Mouse (Mus musculus) kidney, embryonic 15.5 days (tissue): Measurements from ENCODE around the gene Slc9a9. TPM values are rescaled to one million over a fixed set of nuclear protein-coding genes. Genes with fewer than 3 reads are reported as not detected.
A peak's percentile ranks its signal among the peaks of the same experiment; 100 is the strongest.

Source experiments
- ATAC-seq: fragments of 200-750 bp; cut with Nextera tagmentation; replicated peaks from 2 replicates; pipeline ENCODE4 v1.8.0; 2017; ENCODE audit warnings: moderate TSS enrichment; ENCODE audit not compliant: low FRiP score
- H3K27ac ChIP-seq: fragments of 300-500 bp; sonication (generic); 2 replicates; pipeline ENCODE4 v1.5.1; 2015; ENCODE audit warnings: mild to moderate bottlenecking, inconsistent platforms
- H3K27me3 ChIP-seq: fragments of 300-500 bp; sonication (generic); 2 replicates; pipeline ENCODE4 v1.6.1; 2015; ENCODE audit warnings: inconsistent platforms
- H3K36me3 ChIP-seq: fragments of 300-500 bp; sonication (generic); 2 replicates; pipeline ENCODE4 v1.6.1; 2015; ENCODE audit warnings: inconsistent platforms
- H3K4me1 ChIP-seq: fragments of 300-500 bp; sonication (generic); 2 replicates; pipeline ENCODE4 v1.6.1; 2015; ENCODE audit warnings: inconsistent platforms
- H3K4me2 ChIP-seq: fragments of 300-500 bp; sonication (generic); 2 replicates; pipeline ENCODE4 v1.6.1; 2015; ENCODE audit warnings: moderate library complexity, mild to moderate bottlenecking, inconsistent platforms
- H3K4me3 ChIP-seq: fragments of 300-500 bp; sonication (generic); replicated peaks from 2 replicates; pipeline ENCODE4 v1.5.1; 2015; ENCODE audit warnings: mild to moderate bottlenecking, inconsistent platforms
- H3K9ac ChIP-seq: fragments of 300-500 bp; sonication (generic); 2 replicates; pipeline ENCODE4 v1.6.1; 2015; ENCODE audit warnings: mild to moderate bottlenecking, inconsistent platforms
- H3K9me3 ChIP-seq: fragments of 300-500 bp; sonication (generic); replicated peaks from 2 replicates; pipeline ENCODE4 v1.6.1; 2016; ENCODE audit warnings: inconsistent platforms
- WGBS: fragments of 180-500 bp; shearing (Covaris S2); methylation state at CpG from one replicate; pipeline ENCODE4 v1.1.7; 2015; ENCODE audit warnings: mixed read lengths; 5-methylcytosine and 5-hydroxymethylcytosine counted together
- polyA plus RNA-seq: library from polyadenylated mRNA; unstranded; fragments of >200 nt; fragmentation: Nextera tagmentation; extraction: Ambion mirVana; gene quantifications from 2 replicates; pipeline ENCODE4 v1.2.1, GENCODE M21; 2015

The Slc9a9 gene
- polyA plus RNA-seq, 1 experiment from 2014 or later, result 4.0 TPM

GRCm38 (mm10) chr9:95020136-95020706 is 350.5 kb downstream of the Slc9a9 start:
- H3K27me3 ChIP-seq, result no peaks in the 10 kb centered on the region
- WGBS, result 92% methylated on average over 12 of the region's 12 CpGs

GRCm38 (mm10) chr9:95034140-95034970 is 364.6 kb downstream of the Slc9a9 start:
- Histone ChIP-seq H3K4me3 (no peak overlapping the region), H3K36me3 (no peaks in the 10 kb centered on the region), H3K9me3 (no peaks in the 10 kb centered on the region), H3K27ac (no peak overlapping the region), H3K4me1 (no peaks in the 10 kb centered on the region), H3K9ac (no peak overlapping the region), H3K27me3 (no peaks in the 10 kb centered on the region), H3K4me2 (no peak overlapping the region)
- peak; percentile 89 for ATAC-seq
- 42% methylated on average over 3 of the region's 3 CpGs for WGBS

More at GRCm38 (mm10) chr9:95020136-95020706, 350.5 kb downstream of the Slc9a9 start:
- Histone ChIP-seq H3K4me3 (no peak overlapping the region), H3K9ac (no peak overlapping the region), H3K4me2 (no peak overlapping the region), H3K4me1 (no peaks in the 10 kb centered on the region), H3K9me3 (no peaks in the 10 kb centered on the region), H3K27ac (no peak overlapping the region), H3K36me3 (no peaks in the 10 kb centered on the region)
- no peak for ATAC-seq

GRCm38 (mm10) chr9:95036209-95036608 is 366.5 kb downstream of the Slc9a9 start:
- Histone ChIP-seq H3K4me3 (no peak overlapping the region), H3K9me3 (no peaks in the 10 kb centered on the region), H3K4me2 (no peak overlapping the region), H3K4me1 (no peaks in the 10 kb centered on the region), H3K9ac (no peak overlapping the region), H3K36me3 (no peaks in the 10 kb centered on the region), H3K27me3 (no peaks in the 10 kb centered on the region), H3K27ac (no peak overlapping the region)
- no peak for ATAC-seq

- no peaks in the 10 kb centered on the region for H3K36me3 ChIP-seq
- H3K9me3 ChIP-seq, result no peaks in the 10 kb centered on the region
- H3K9ac ChIP-seq, result no peak overlapping the region
- no peak overlapping the region for H3K27ac ChIP-seq
- H3K4me3 ChIP-seq, result no peak overlapping the region
- 42% methylated on average over 1 of the region's 1 CpGs for WGBS
- H3K27me3 ChIP-seq, result no peaks in the 10 kb centered on the region
- no peak overlapping the region for H3K4me2 ChIP-seq
- ATAC-seq, result no peak
- H3K4me1 ChIP-seq, result no peaks in the 10 kb centered on the region
Measured at GRCm38 (mm10) chr9:95042420-95042819, 372.7 kb downstream of the Slc9a9 start.

- Histone ChIP-seq H3K4me2 (no peak overlapping the region), H3K27me3 (no peaks in the 10 kb centered on the region), H3K36me3 (no peaks in the 10 kb centered on the region), H3K9me3 (no peaks in the 10 kb centered on the region), H3K9ac (no peak overlapping the region), H3K27ac (no peak overlapping the region), H3K4me3 (no peak overlapping the region), H3K4me1 (no peaks in the 10 kb centered on the region)
- WGBS, result 30% methylated on average over 9 of the region's 9 CpGs
- peak; percentile 43; the same call in 1 of the 2 replicates for ATAC-seq
Measured at GRCm38 (mm10) chr9:95052160-95052559, 382.5 kb downstream of the Slc9a9 start.

GRCm38 (mm10) chr9:95053183-95053582 is 383.5 kb downstream of the Slc9a9 start:
- no peaks in the 10 kb centered on the region for H3K9me3 ChIP-seq
- no peak overlapping the region for H3K9ac ChIP-seq
- ATAC-seq, result no peak
- H3K4me1 ChIP-seq, result no peaks in the 10 kb centered on the region
- no peaks in the 10 kb centered on the region for H3K27me3 ChIP-seq
- WGBS, result 66% methylated on average over 5 of the region's 5 CpGs
- H3K4me2 ChIP-seq, result no peak overlapping the region
- no peak overlapping the region for H3K4me3 ChIP-seq
- no peak overlapping the region for H3K27ac ChIP-seq
- no peaks in the 10 kb centered on the region for H3K36me3 ChIP-seq

- Histone ChIP-seq H3K9me3 (no peaks in the 10 kb centered on the region), H3K4me3 (no peak overlapping the region), H3K4me1 (no peaks in the 10 kb centered on the region), H3K4me2 (no peak overlapping the region), H3K9ac (no peak overlapping the region), H3K27me3 (no peaks in the 10 kb centered on the region), H3K36me3 (no peaks in the 10 kb centered on the region), H3K27ac (no peak overlapping the region)
- 82% methylated on average over 4 of the region's 4 CpGs for WGBS
- ATAC-seq, result no peak
Measured at GRCm38 (mm10) chr9:95055843-95056242, 386.1 kb downstream of the Slc9a9 start.

GRCm38 (mm10) chr9:95060702-95061101 is 391.0 kb downstream of the Slc9a9 start:
- Histone ChIP-seq H3K27ac (no peak overlapping the region), H3K27me3 (no peaks in the 10 kb centered on the region), H3K4me3 (no peak overlapping the region), H3K4me2 (no peak overlapping the region), H3K9me3 (no peaks in the 10 kb centered on the region), H3K9ac (no peak overlapping the region), H3K4me1 (no peaks in the 10 kb centered on the region), H3K36me3 (no peaks in the 10 kb centered on the region)
- no peak for ATAC-seq
- 90% methylated on average over 4 of the region's 4 CpGs for WGBS

- H3K27me3 ChIP-seq, result no peaks in the 10 kb centered on the region
- 0 out of 2 replicates have a peak, but pooled peaks cover 3% of the 10 kb centered on the region for H3K9me3 ChIP-seq
- no peak overlapping the region for H3K4me2 ChIP-seq
- no peaks in the 10 kb centered on the region for H3K36me3 ChIP-seq
- ATAC-seq, result no peak
- no peak overlapping the region for H3K4me3 ChIP-seq
- no peak overlapping the region for H3K27ac ChIP-seq
- 45% methylated on average over 2 of the region's 3 CpGs for WGBS
- H3K9ac ChIP-seq, result no peak overlapping the region
- H3K4me1 ChIP-seq, result peaks cover 22% of the 10 kb centered on the region
Measured at GRCm38 (mm10) chr9:95067037-95067436, 397.3 kb downstream of the Slc9a9 start.

GRCm38 (mm10) chr9:95068466-95068865 is 398.8 kb downstream of the Slc9a9 start:
- Histone ChIP-seq H3K27me3 (no peaks in the 10 kb centered on the region), H3K4me1 (peaks cover 36% of the 10 kb centered on the region), H3K9me3 (0 out of 2 replicates have a peak, but pooled peaks cover 3% of the 10 kb centered on the region), H3K27ac (no peak overlapping the region), H3K36me3 (no peaks in the 10 kb centered on the region), H3K4me2 (no peak overlapping the region), H3K9ac (no peak overlapping the region), H3K4me3 (no peak overlapping the region)
- no peak for ATAC-seq
- 87% methylated on average over 2 of the region's 2 CpGs for WGBS

- 0 out of 2 replicates have a peak overlapping the region, but pooled peaks have one; percentile 7 for H3K4me3 ChIP-seq
- no peaks in the 10 kb centered on the region for H3K36me3 ChIP-seq
- peaks cover 45% of the 10 kb centered on the region for H3K4me1 ChIP-seq
- H3K27ac ChIP-seq, result peak overlapping the region; percentile 76
- 0 out of 2 replicates have a peak, but pooled peaks cover 3% of the 10 kb centered on the region for H3K9me3 ChIP-seq
- 36% methylated on average over 13 of the region's 13 CpGs for WGBS
- ATAC-seq, result peak; percentile 73
- H3K4me2 ChIP-seq, result peak overlapping the region; percentile 28; the same call in 1 of the 2 replicates
- H3K9ac ChIP-seq, result no peak overlapping the region
- H3K27me3 ChIP-seq, result no peaks in the 10 kb centered on the region
Measured at GRCm38 (mm10) chr9:95070832-95071519, 401.3 kb downstream of the Slc9a9 start.

GRCm38 (mm10) chr9:95072450-95072955 is 402.8 kb downstream of the Slc9a9 start:
- Histone ChIP-seq H3K4me2 (peak overlapping the region; percentile 30), H3K9ac (no peak overlapping the region), H3K27me3 (no peaks in the 10 kb centered on the region), H3K36me3 (no peaks in the 10 kb centered on the region), H3K4me1 (peaks cover 52% of the 10 kb centered on the region), H3K9me3 (0 out of 2 replicates have a peak, but pooled peaks cover 3% of the 10 kb centered on the region), H3K4me3 (no peak overlapping the region), H3K27ac (peak overlapping the region; percentile 76)
- WGBS, result 53% methylated on average over 14 of the region's 14 CpGs
- no peak for ATAC-seq
